Mouse (Mus musculus): ENCODE measurements around the gene Fam172a. TPM values are rescaled to one million over a fixed set of nuclear protein-coding genes. Genes with fewer than 3 reads are reported as not detected.

Fam172a gene
- total and polyA plus RNA-seq, 2 experiments from 2014 or later: 22.1 to 37.6 TPM

DNA sequence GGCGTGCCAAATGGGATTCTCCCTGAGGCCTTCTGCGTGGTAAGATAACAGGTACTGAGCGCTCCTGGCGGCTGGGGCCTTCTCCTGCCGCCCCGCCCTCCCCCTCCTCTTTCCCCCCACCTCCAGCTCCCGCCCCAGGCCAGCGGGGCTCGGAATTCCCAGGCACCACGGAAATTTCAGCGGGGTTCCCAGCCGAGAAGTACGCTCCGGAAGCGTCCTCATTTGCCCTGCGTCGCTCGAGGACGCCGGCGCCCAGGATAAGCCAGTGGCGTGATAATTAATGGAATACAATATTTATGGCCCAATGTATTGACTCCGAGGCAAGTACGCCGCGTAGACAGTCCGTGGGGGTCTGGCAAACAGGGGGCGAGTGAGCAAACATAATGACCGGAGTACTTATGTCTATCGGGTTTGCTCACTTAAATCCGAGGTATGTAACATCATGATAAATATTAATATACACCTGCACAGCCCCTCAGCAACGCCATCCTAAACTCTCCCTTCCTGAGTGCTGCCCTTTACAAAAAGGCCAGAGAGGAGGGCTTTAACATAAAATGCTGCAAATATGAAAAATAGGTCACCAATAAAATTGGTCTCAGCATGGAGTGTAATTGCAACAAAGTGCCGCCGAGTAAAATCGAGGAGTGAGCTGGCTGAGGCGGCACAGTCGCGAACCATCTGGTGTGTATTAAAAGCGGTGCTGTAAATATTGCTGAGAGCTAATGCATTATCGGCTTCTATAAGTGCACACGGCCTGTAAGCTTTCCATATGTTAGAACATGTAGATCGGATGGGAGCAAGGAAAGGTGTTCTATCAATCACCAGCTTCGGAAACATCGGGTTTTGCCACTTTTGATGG is 479.5 kb downstream of the Fam172a start:
- Histone ChIP-seq H3K9me3 (ENCODE audit: low read length) (no peaks in the 10 kb centered on the region), H3K4me3 (ENCODE audit: low read length) (peak overlapping the region; percentile 37), H3K27ac (peak overlapping the region; percentile 81), H3K9ac (replicated peaks; ENCODE audit: low read length) (peak overlapping the region; percentile 45), H3K27me3 (ENCODE audit: insufficient read depth, low read length) (peaks cover 13% of the 10 kb centered on the region; the same call in 1 of the 2 replicates), H3K36me3 (ENCODE audit: insufficient read depth, low read length) (no peaks in the 10 kb centered on the region), H3K4me1 (ENCODE audit: insufficient read depth, low read length) (peaks cover 6% of the 10 kb centered on the region), H3K4me2 (ENCODE audit: low read depth, low read length) (peak overlapping the region; percentile 72)
- ATAC-seq (peak; percentile 44), DNase-seq (ENCODE audit: low spot score) (no peak)
- WGBS: 1% methylated on average over 44 of the region's 44 CpGs
- TF ChIP-seq CTCF (IDR thresholded peaks at IDR 0.05; ENCODE audit: low read depth): no peak

GRCm38 (mm10) chr13:78181930-78182558 is 480.2 kb downstream of the Fam172a start:
- peak overlapping the region; percentile 37 for H3K4me3 ChIP-seq (ENCODE audit: low read length)
- 6% methylated on average over 14 of the region's 14 CpGs for WGBS
- peak overlapping the region; percentile 45; the same call in 1 of the 2 replicates for H3K9ac ChIP-seq (replicated peaks; ENCODE audit: low read length)
- peaks cover 7% of the 10 kb centered on the region; the same call in 1 of the 2 replicates for H3K27me3 ChIP-seq (ENCODE audit: insufficient read depth, low read length)
- DNase-seq (ENCODE audit: low spot score) (no peak), ATAC-seq (peak; percentile 74)
- TF ChIP-seq CTCF (IDR thresholded peaks at IDR 0.05; ENCODE audit: low read depth): no peak
- H3K27ac ChIP-seq: peak overlapping the region; percentile 81
- H3K4me1 ChIP-seq (ENCODE audit: insufficient read depth, low read length): peaks cover 6% of the 10 kb centered on the region
- H3K36me3 ChIP-seq (ENCODE audit: insufficient read depth, low read length): no peaks in the 10 kb centered on the region
- peak overlapping the region; percentile 72 for H3K4me2 ChIP-seq (ENCODE audit: low read depth, low read length)
- no peaks in the 10 kb centered on the region for H3K9me3 ChIP-seq (ENCODE audit: low read length)

GRCm38 (mm10) chr13:78183004-78183403 is 481.2 kb downstream of the Fam172a start:
- WGBS: 21% methylated on average over 5 of the region's 5 CpGs
- H3K9ac ChIP-seq (replicated peaks; ENCODE audit: low read length): no peak overlapping the region
- no peak for DNase-seq (ENCODE audit: low spot score)
- H3K4me3 ChIP-seq (ENCODE audit: low read length): peak overlapping the region; percentile 7; the same call in 1 of the 2 replicates
- H3K27me3 ChIP-seq (ENCODE audit: insufficient read depth, low read length): peaks cover 7% of the 10 kb centered on the region; the same call in 1 of the 2 replicates
- no peaks in the 10 kb centered on the region for H3K36me3 ChIP-seq (ENCODE audit: insufficient read depth, low read length)
- H3K4me1 ChIP-seq (ENCODE audit: insufficient read depth, low read length): peaks cover 6% of the 10 kb centered on the region
- peak overlapping the region; percentile 72 for H3K4me2 ChIP-seq (ENCODE audit: low read depth, low read length)
- H3K27ac ChIP-seq: peak overlapping the region; percentile 81
- no peak for TF ChIP-seq CTCF (IDR thresholded peaks at IDR 0.05; ENCODE audit: low read depth)
- H3K9me3 ChIP-seq (ENCODE audit: low read length): no peaks in the 10 kb centered on the region
- ATAC-seq: no peak

- no peak overlapping the region for H3K9ac ChIP-seq (replicated peaks; ENCODE audit: low read length)
- 18% methylated on average over 5 of the region's 5 CpGs for WGBS
Observed at GRCm38 (mm10) chr13:78183986-78184385, 482.2 kb downstream of the Fam172a start.

GRCm38 (mm10) chr13:78184786-78185466 is 483.1 kb downstream of the Fam172a start:
- DNase-seq (ENCODE audit: low spot score): no peak
- Histone ChIP-seq H3K4me3 (ENCODE audit: low read length) (no peak overlapping the region), H3K27ac (peak overlapping the region; percentile 45), H3K4me2 (ENCODE audit: low read depth, low read length) (peak overlapping the region; percentile 34), H3K27me3 (ENCODE audit: insufficient read depth, low read length) (no peaks in the 10 kb centered on the region), H3K4me1 (ENCODE audit: insufficient read depth, low read length) (peaks cover 6% of the 10 kb centered on the region), H3K36me3 (ENCODE audit: insufficient read depth, low read length) (peaks cover 6% of the 10 kb centered on the region; the same call in 1 of the 2 replicates), H3K9me3 (ENCODE audit: low read length) (no peaks in the 10 kb centered on the region), H3K9ac (replicated peaks; ENCODE audit: low read length) (no peak overlapping the region)
- no peak for ATAC-seq
- TF ChIP-seq CTCF (IDR thresholded peaks at IDR 0.05; ENCODE audit: low read depth): no peak
- 18% methylated on average over 14 of the region's 14 CpGs for WGBS

More at GRCm38 (mm10) chr13:78183986-78184385, 482.2 kb downstream of the Fam172a start:
- peak; percentile 72 for ATAC-seq
- Histone ChIP-seq H3K27ac (peak overlapping the region; percentile 45), H3K4me2 (ENCODE audit: low read depth, low read length) (peak overlapping the region; percentile 34), H3K4me1 (ENCODE audit: insufficient read depth, low read length) (peaks cover 6% of the 10 kb centered on the region), H3K4me3 (ENCODE audit: low read length) (no peak overlapping the region), H3K27me3 (ENCODE audit: insufficient read depth, low read length) (peaks cover 7% of the 10 kb centered on the region; the same call in 1 of the 2 replicates), H3K36me3 (ENCODE audit: insufficient read depth, low read length) (no peaks in the 10 kb centered on the region), H3K9me3 (ENCODE audit: low read length) (no peaks in the 10 kb centered on the region)
- DNase-seq (ENCODE audit: low spot score): peak; percentile 74
- TF ChIP-seq CTCF (IDR thresholded peaks at IDR 0.05; ENCODE audit: low read depth): no peak

GRCm38 (mm10) chr13:78186340-78186946 is 484.6 kb downstream of the Fam172a start:
- no peak for DNase-seq (ENCODE audit: low spot score)
- peaks cover 6% of the 10 kb centered on the region; the same call in 1 of the 2 replicates for H3K36me3 ChIP-seq (ENCODE audit: insufficient read depth, low read length)
- H3K4me1 ChIP-seq (ENCODE audit: insufficient read depth, low read length): peaks cover 6% of the 10 kb centered on the region
- no peak overlapping the region for H3K4me3 ChIP-seq (ENCODE audit: low read length)
- no peak overlapping the region for H3K9ac ChIP-seq (replicated peaks; ENCODE audit: low read length)
- TF ChIP-seq CTCF (IDR thresholded peaks at IDR 0.05; ENCODE audit: low read depth): peak; percentile 58
- ATAC-seq: no peak
- H3K27me3 ChIP-seq (ENCODE audit: insufficient read depth, low read length): no peaks in the 10 kb centered on the region
- no peaks in the 10 kb centered on the region for H3K9me3 ChIP-seq (ENCODE audit: low read length)
- WGBS: 35% methylated on average over 12 of the region's 12 CpGs
- no peak overlapping the region for H3K4me2 ChIP-seq (ENCODE audit: low read depth, low read length)
- no peak overlapping the region for H3K27ac ChIP-seq
